ENCODE assay signal across 9 mouse cellular contexts in genomic region chr17:33555223-33555855, GRCm38 (mm10). TPM values are rescaled to one million over a fixed set of nuclear protein-coding genes. Genes with fewer than 3 reads are reported as not detected.
DNase-seq lines count a peak whose midpoint lies in the region; ATAC-seq lines count a peak whose summit lies in the region.
"Had no signal": no experiment of that assay in that cellular context is flagged by ENCODE, and none has a peak within 500 bp of the region (broad histone marks: within the 10 kb centered on the region; RNA-seq: fewer than 3 reads in every experiment).

Myo1f (plus strand) TSS chr17:33555707.

- H3K27me3 ChIP-seq in kidney, embryonic 14.5 days (ENCODE audit: control insufficient read depth, insufficient read depth, low read length), result no peaks in the 10 kb centered on the region
- H3K27me3 ChIP-seq in liver, embryonic 15.5 days, result no peaks in the 10 kb centered on the region

- H3K27ac ChIP-seq in kidney, embryonic 14.5 days (ENCODE audit: low read depth, low read length), result no peak within 1 kb of the TSS
- 0 out of 2 replicates have a peak within 1 kb of the TSS, but pooled peaks have one; percentile 11 for H3K27ac ChIP-seq in liver, embryonic 15.5 days (replicated peaks)
- H3K27ac ChIP-seq: neural tube, embryonic 13.5 days had no signal

- no peak for ATAC-seq in kidney, embryonic 14.5 days (ENCODE audit: low FRiP score, low TSS enrichment)
- ATAC-seq in activated CD4-positive, CD25-positive, alpha-beta regulatory T cell, adult 4 months, result peak; percentile 66
- peak; percentile 57 for ATAC-seq in liver, embryonic 15.5 days (ENCODE audit: insufficient read depth)

- DNase-seq in kidney, adult 18-20 months, result peak; percentile 5
- peak; percentile 20 for DNase-seq in spleen, adult 12 weeks (ENCODE audit: low spot score)
- no peak for DNase-seq in urinary bladder, adult 18-20 months (ENCODE audit: low spot score in 2 of 2)
- DNase-seq in MN1 (ENCODE audit: low spot score), result no peak
- no peak for DNase-seq in frontal cortex, postnatal 10 days (ENCODE audit: low spot score in 2 of 2)

- H3K4me2 ChIP-seq in kidney, embryonic 14.5 days (replicated peaks; ENCODE audit: low read depth, low read length), result no peak within 1 kb of the TSS
- H3K4me2 ChIP-seq in liver, embryonic 15.5 days, result peak within 1 kb of the TSS; percentile 19; the same call in 1 of the 2 replicates
- H3K4me2 ChIP-seq: neural tube, embryonic 13.5 days had no signal

- H3K9ac ChIP-seq in kidney, embryonic 14.5 days (ENCODE audit: low read depth, low read length), result no peak within 1 kb of the TSS
- no peak within 1 kb of the TSS for H3K9ac ChIP-seq in liver, embryonic 15.5 days
- H3K9ac ChIP-seq: neural tube, embryonic 13.5 days had no signal

- H3K4me3 ChIP-seq in kidney, embryonic 14.5 days (ENCODE audit: low read length), result no peak within 1 kb of the TSS
- H3K4me3 ChIP-seq in liver, embryonic 15.5 days (replicated peaks), result peak within 1 kb of the TSS; percentile 30
- H3K4me3 ChIP-seq: neural tube, embryonic 13.5 days had no signal

- H3K9me3 ChIP-seq in kidney, embryonic 14.5 days (ENCODE audit: control insufficient read depth, low read length), result no peaks in the 10 kb centered on the region
- no peaks in the 10 kb centered on the region for H3K9me3 ChIP-seq in liver, embryonic 15.5 days (replicated peaks)
- H3K9me3 ChIP-seq: neural tube, embryonic 13.5 days had no signal

- no peaks in the 10 kb centered on the region for H3K4me1 ChIP-seq in kidney, embryonic 14.5 days (ENCODE audit: control insufficient read depth, insufficient read depth, low read length)
- no peaks in the 10 kb centered on the region for H3K4me1 ChIP-seq in liver, embryonic 15.5 days (replicated peaks)
- H3K4me1 ChIP-seq: neural tube, embryonic 13.5 days had no signal

- peaks cover 10% of the 10 kb centered on the region for H3K36me3 ChIP-seq in kidney, embryonic 14.5 days (ENCODE audit: control insufficient read depth, insufficient read depth, low read length)
- peaks cover 8% of the 10 kb centered on the region for H3K36me3 ChIP-seq in liver, embryonic 15.5 days (replicated peaks)

- 34% methylated on average over 6 of the region's 6 CpGs for WGBS in kidney, embryonic 14.5 days
- WGBS in liver, embryonic 15.5 days (ENCODE audit: insufficient replicate concordance), result 6% methylated on average over 6 of the region's 6 CpGs

RNA-seq across cellular contexts. Expression of gene Myo1f, which starts in this region (rescaled TPM):
- 0.96 and 2.3 TPM in 2 replicates for polyA plus RNA-seq in kidney, embryonic 14.5 days (2014; fragmentation: Nextera tagmentation; extraction: Ambion mirVana)
- polyA plus RNA-seq in activated CD4-positive, CD25-positive, alpha-beta regulatory T cell, adult 4 months (2017; shearing (Covaris generic)), result 10 to 100 TPM; 70.7 to 88.5 TPM
- 11.9 and 12.3 TPM in 2 replicates for polyA plus RNA-seq in liver, embryonic 15.5 days (2015; fragmentation: Nextera tagmentation; extraction: Ambion mirVana)

Comparison
In these comparisons a context has a peak if more than half of its experiments do, and no peak if none do; other contexts are left out.
1. DNase-seq: peak in kidney, adult 18-20 months (single experiment) and spleen, adult 12 weeks (single experiment); none in urinary bladder, adult 18-20 months (0 of 2), MN1 (single experiment) and frontal cortex, postnatal 10 days (0 of 2).